Mouse (Mus musculus) right cerebral cortex, postnatal 25 days (tissue): ENCODE results near the gene Ccdc57.
"Not testable (repeated sequence)": the region's sequence is repeated elsewhere in the genome, so short reads cannot be mapped to it uniquely, and the experiment has no call there.

Experiments used
- DNase-seq: peaks from one replicate; pipeline ENCODE4 v3.0.0; 2022

Gene Ccdc57

DNA sequence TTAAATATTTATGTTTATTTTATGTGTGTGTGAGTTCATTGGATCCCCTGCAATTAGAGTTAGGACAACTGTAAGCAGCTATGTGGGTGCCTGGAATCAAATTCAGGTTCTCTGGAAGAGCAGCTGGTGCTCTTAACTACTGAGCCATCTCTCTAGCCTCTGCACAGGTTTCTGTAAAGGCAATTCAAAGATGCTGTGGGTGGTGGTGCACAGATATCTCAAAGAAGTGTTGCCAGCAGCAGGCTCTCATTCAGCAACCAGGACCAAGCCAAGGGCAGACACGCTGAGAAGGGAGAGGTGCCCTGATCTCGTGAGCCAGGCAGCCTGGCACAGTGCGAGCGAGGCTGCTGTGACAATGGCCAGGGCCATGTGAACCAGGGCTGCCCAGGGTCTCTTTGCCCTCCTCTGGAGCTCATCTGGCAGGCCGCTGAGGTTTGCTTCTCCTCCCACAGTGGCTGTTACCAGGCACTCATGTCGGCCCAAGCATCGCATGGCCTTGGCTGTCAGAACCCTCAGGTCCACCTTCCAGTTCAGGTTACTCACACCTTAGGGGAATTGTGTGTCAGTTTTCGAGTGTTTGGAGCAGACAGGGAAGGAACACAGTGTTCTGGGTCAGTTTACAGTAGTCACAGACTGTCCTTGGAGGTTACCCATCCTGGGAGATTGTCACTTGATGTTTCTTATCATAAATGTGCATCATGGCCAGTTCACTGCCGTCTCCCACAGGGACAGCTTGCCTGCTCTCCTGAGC is 85.8 kb downstream of the Ccdc57 start:
- DNase-seq, result no peak

- DNase-seq, result no peak
Measured at GRCm38 (mm10) chr11:120844329-120844728, 88.3 kb downstream of the Ccdc57 start.

DNA sequence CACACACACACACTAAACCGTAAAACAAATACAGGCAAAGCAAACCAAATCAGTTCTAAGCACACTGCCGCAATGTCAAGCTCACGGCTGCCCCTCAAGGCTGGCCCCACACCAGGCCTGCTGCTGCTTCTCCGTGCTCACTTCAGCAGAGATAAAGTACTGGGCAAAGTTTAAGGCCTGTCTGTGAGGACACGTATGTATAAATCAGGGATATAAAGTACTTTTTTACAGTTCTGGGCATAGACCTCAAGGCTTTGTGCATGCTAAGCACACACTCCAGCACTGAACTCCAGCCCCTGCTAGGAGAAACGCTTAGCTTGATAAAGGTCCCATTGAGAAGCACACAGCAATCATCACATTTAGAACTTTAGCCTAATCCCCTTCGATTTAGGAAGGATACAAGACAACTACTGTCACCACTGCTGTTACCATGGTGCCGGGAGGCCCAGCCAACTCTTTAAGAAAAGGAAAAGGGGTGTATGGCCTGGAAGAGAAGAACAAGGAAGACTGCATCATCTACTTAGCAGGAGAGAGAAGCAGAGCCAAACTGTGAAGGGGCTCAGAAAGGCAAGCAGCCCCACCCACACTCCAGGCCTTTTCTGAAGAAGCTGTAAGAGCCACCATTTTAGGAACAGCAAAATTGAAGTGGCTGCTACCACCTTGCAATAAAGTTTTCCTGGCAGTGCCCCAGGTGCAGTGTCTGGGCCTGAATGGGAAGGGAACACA is 99.0 kb downstream of the Ccdc57 start:
- no peak for DNase-seq

GRCm38 (mm10) chr11:120832962-120833361 is 99.7 kb downstream of the Ccdc57 start:
- DNase-seq, result not testable (repeated sequence)

- no peak for DNase-seq
Measured at GRCm38 (mm10) chr11:120831659-120832440, 100.8 kb downstream of the Ccdc57 start.

DNA sequence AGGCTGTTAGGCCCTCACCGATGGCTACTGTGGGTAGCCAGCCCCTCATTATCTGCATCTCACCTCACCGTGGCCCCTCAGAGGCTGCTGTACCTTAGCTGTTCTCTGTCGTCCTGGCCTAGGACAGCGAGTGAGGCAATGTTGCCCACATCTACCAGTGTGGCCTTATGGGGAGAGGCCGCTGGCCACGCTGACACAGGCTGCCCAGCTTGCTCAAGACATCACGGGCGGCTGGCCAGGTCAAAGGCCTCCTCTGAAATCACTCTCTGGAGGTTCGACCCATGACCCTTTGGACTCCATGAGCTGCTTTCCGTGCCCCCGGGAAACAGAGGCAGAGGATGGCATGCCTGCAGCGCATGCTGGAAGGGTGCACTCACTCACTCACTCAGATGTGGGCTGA is 102.0 kb downstream of the Ccdc57 start:
- DNase-seq, result no peak

DNA sequence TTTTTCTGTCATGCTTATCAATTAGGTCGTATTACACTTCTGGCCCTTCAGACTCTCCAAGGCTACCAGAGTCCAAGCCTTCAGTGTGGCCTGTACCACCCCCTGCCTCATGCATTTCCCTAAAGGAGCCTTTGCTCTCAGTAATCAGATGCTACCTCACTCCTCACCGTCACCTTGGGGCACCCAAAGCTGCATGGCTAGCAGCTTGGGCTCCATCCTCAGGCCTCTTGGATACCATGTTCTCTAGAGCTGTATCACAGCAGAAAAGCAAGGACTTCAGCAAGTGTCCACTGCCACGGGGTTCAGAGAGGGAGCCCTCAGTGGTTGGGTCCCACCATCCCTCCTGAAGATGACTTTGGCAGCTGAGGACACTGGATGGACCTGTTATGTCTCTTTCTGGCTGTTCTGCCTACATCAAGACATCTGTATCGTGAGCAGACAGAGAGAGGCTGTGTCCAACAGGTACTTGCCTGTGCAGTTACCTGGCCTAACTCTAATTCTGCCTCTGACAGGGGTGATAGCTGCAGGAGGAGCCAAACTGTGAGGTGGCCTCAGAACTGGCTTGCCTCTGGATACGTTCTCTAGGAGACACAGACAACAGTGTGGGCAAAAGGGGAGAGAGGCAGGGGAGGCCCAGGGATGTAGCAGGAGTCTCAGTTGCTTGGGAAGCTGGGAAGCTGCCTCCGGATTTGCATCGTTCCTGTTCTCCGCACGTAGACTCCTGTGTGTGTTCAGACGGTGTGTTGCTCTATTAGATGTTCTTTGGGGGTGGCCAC is 102.7 kb downstream of the Ccdc57 start:
- DNase-seq, result no peak

- DNase-seq, result no peak
Measured at GRCm38 (mm10) chr11:120828416-120828815, 104.3 kb downstream of the Ccdc57 start.

DNA sequence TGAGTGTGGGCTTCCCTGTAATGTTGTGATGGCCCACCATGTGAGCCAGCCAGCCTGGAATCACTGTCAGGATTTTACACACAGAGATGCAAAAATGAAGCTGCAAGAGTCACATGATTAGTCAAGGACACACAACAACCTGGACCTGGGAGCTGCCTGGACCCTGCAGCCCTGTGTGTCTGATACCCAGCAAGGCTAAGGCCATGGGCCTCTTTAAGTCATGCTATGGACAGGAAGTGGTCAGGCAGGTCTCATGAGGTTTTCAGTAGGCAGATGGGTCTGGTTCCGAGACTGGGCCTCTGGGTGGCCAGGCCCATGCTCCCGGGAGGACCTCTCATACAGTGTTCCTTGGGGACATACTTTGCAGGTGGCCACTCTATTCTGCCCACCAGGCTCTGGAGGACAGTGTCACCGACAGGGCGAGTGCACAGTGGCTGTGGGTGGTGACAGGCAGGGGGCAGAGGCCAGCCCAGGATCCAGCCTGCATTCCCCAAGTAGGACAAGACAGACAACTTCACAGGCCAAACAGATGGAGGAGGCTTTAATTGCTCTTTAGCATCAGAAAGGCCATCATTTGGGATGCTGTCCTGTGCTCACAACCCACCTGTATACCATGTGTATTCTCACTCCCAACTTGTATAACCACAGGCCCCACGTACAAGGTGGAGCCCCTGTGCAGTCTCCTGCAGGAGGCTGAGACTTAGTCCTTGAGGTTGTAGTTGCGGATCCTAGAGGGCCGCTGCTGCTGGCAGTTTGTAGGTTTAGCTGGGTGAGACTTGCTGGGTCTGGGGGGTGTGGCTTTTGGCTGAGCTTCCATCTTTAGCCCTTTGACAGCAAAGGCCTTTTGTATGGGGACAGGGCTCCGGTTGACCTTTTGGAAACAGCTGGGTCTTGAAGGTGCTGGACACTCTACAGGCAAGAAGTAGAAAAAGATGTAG is 106.4 kb downstream of the Ccdc57 start:
- no peak for DNase-seq

GRCm38 (mm10) chr11:120825289-120825863 is 107.3 kb downstream of the Ccdc57 start:
- no peak for DNase-seq

DNA sequence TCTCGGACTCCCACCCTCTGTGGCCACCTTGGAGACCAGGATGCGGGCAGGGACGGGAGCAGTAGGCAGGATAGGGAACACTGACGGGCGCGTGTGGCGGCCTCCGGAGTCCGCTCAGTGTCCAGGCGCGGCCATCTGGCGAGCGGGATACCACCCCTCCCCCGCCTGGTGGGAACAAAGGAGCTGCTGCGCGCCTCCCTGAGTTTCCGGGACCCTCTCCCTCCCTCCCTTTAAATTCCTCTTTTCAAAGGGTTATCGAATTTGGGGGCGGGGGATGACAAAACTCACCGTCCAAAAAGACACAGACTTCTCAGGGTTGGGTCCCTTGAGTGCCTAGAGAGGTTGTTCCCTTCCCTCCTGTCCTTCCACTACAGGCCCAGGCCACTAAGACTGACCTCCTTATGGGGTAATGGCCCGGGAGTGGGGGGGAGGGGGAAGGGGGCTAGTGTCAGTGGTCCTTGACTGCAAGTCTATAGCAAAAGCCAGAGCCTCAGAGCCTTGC is 107.8 kb downstream of the Ccdc57 start:
- DNase-seq, result no peak

DNA sequence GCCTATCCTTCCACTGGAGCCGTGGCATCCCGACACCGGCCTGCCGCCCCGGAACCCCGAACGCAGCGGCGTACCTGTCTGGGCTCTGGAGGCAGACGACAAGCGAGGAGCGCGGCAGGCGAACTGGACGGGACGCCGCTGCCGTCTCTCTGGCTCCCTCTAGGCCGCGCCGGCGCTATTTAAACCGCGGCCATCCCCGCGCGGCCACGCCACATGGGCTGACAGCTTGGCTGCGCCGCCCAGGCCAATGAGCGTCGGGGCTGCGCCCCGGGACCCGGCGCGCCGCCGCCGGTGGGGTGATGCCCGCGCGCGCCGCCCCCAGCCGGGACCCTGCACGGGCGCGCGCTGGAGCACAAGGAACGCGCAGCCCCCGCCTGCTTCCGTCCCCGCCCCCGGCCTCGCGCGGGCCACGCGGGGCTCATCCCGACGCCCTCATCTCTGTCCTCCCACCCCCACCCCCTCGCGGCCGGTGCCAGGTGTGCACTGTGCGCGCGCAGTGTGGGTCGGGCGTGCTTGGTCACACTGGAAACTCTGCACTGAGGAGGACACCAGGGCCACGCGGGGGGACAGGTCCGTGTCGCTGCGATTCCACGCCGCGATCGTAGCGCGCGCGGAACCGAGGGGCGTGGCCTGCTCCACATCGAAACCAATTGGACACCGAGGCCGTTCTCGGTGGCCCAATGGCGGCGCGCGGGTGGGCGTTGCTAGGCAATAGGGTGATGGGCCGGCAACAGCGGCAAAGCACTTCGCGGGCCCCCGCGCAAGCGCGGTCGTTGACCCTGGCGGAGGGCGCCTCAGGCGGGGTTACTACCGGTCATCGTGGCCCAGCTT is 108.5 kb downstream of the Ccdc57 start, which contains the start of gene Fasn:
TSS of gene Fasn (minus strand) at position 592 of the 831 bp plus-strand sequence.
- peak; percentile 98 for DNase-seq

- no peak for DNase-seq
Measured at GRCm38 (mm10) chr11:120823551-120823947, 109.1 kb downstream of the Ccdc57 start.

DNA sequence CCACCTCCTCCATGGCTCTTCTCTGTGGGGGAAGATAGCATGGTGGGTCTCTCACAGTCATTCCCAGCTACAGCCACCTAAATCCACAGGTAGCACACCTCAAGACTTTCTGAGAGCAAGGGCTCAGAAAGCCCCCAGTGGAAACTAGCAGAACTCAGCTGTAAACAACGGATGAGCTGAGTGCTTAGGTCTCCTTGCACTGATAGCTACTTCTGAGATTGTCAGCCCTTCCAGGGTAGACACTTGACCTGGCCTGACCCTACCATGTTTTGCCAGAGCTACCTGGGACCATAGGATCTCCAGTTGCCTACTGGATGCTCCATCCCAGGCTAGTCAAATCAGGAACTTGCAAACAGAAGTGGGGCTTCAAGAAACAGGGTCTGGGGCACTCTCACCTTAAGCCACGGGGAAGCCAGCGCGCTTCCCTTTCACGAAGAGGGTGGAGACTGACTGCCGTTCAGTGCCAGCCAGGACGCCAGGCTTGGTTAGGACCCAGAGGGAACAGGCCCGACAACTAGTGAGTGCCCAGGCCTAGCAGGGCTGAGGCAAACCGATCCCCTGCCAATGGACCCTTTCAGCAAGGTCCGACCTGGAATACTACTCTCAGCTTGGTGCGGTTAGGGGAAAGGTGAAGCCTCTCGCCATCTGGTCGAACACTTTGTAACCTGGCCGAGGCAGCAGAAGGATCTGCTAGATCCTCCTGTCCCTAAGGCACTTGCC is 109.7 kb downstream of the Ccdc57 start:
- DNase-seq, result no peak

- DNase-seq, result no peak
Measured at GRCm38 (mm10) chr11:120822321-120822720, 110.4 kb downstream of the Ccdc57 start.

DNA sequence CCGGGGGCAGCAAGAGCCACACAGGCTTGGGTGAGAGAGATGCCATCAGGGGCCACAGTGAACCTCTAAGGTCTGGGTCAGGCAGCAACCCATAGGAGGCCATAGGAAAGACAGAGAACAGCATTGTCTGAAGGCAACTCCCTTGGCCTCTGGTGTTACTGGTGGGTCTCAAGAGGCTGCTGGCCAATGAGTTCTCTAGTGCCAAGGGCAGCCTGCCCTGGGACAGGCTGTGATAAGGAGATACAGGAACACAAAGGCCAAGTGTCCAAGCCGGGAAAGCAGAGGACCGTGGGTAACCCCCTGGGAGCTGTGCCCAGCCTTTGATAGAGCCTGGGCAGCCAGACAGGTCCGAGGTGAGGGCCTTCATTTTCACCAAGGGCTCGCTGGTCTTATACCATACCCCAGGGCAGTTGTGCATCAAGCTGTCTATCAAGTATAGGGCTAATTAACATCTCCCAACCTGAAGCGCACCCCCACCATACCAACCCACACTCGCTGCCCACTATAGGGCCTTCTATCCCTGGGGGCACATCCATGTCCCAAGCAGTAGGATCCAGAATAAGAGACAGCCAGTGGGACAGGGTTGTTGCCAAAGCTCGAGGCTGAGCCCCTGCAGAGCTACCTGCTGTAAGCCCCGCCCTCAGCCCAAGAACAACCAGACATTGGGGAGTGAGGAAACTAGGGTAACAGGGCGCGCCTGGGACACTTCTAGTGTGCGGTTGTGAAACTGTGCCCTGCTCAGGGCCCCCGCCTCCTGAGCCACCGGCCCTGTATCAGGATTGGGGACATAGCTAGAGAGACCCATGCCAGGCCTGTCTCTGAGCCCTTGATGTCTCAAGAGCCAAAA is 111.4 kb downstream of the Ccdc57 start:
- DNase-seq, result no peak

DNA sequence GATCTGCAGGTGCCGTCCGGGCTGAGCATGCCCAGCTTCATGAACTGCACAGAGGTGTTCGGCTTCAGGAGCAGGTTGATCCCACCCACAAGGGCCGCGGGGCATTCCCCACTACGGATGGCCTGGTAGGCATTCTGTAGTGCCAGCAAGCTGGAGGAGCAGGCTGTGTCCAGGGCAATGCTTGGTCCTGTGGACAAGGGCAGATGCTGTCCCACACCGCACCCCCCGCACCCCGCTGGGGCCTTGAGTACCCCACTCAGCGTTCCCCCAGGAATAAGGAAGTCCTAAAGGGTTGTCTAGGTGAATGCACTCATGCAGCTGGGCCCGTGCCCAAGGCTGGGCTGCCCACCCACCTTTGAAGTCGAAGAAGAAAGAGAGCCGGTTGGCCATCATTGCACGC is 112.1 kb downstream of the Ccdc57 start:
- no peak for DNase-seq

DNA sequence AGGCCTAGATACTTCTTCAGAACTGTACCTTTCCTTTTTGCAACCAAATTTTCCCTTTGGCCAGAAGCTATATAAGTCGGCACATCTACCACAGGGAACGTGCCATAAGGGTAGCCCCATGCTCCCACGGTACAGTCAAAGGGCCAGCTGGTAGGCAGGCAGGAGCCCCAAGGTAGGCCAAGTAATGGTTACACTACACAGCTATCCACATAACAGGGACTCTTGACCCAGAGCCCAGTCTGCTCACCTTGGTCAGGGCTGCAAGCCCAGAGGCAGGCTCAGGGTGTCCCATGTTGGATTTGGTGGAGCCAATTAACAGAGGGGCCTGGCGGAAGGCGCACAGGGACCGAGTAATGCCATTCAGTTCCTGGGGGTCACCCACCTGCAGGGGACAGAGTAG is 113.1 kb downstream of the Ccdc57 start:
- no peak for DNase-seq
